Mouse (Mus musculus) forebrain, postnatal 0 days (tissue): ENCODE measurements around the gene Ctu2. TPM values are rescaled to one million over a fixed set of nuclear protein-coding genes. Genes with fewer than 3 reads are reported as not detected.

Experiments
- ATAC-seq: fragments of 200-750 bp; cut with Nextera tagmentation; 2 replicates; pipeline ENCODE4 v1.8.0; 2017; ENCODE audit warnings: mild to moderate bottlenecking, moderate library complexity
- DNase-seq: peaks from one replicate; pipeline ENCODE4 v3.0.0-alpha.2; 2015
- H3K27ac ChIP-seq: fragments of 300-500 bp; sonication (generic); 2 replicates; pipeline ENCODE4 v1.5.1; 2014; ENCODE audit warnings: low read depth, mild to moderate bottlenecking, antibody characterized with exemption, low read length, moderate library complexity, mixed read lengths
- H3K27me3 ChIP-seq: fragments of 300-500 bp; sonication (generic); 2 replicates; pipeline ENCODE4 v1.6.1; 2014; ENCODE audit warnings: mild to moderate bottlenecking, low read length, mixed read lengths; ENCODE audit not compliant: insufficient read depth
- H3K36me3 ChIP-seq: fragments of 300-500 bp; sonication (generic); 2 replicates; pipeline ENCODE4 v1.6.1; 2014; ENCODE audit warnings: mild to moderate bottlenecking, moderate library complexity; ENCODE audit not compliant: insufficient read depth
- H3K4me1 ChIP-seq: fragments of 300-500 bp; sonication (generic); 2 replicates; pipeline ENCODE4 v1.6.1; 2014; ENCODE audit warnings: antibody characterized with exemption; ENCODE audit not compliant: insufficient read depth
- H3K4me2 ChIP-seq: fragments of 300-500 bp; sonication (generic); 2 replicates; pipeline ENCODE4 v1.6.1; 2014; ENCODE audit warnings: low read depth, mild to moderate bottlenecking, moderate library complexity
- H3K4me3 ChIP-seq: fragments of 300-500 bp; sonication (generic); 2 replicates; pipeline ENCODE4 v1.5.1; 2014; ENCODE audit warnings: low read depth, low read length, mixed read lengths
- H3K9ac ChIP-seq: fragments of 300-500 bp; sonication (generic); 2 replicates; pipeline ENCODE4 v1.6.1; 2014; ENCODE audit warnings: mild to moderate bottlenecking
- H3K9me3 ChIP-seq: fragments of 300-500 bp; sonication (generic); 2 replicates; pipeline ENCODE4 v1.6.1; 2016; ENCODE audit warnings: low read length
- CTCF ChIP-seq: sonication (generic); IDR thresholded peaks from 2 replicates; pipeline ENCODE4 v1.5.1; 2016; ENCODE audit warnings: antibody characterized with exemption, control low read depth, low read depth
- whole genome bisulfite sequencing: fragments of 180-500 bp; shearing (Covaris S2); extraction: QIAGEN DNeasy Blood & Tissue Kit; methylation state at CpG from one replicate; pipeline ENCODE4 v1.1.7; 2014; 5-methylcytosine and 5-hydroxymethylcytosine counted together
- microRNA-seq, 2 experiments: library from miRNA; unstranded; fragments of <30 nt; microRNA quantifications; one replicate each; pipeline ENCODE4; 2016
- polyA plus RNA-seq: library from polyadenylated mRNA; unstranded; fragments of >200 nt; fragmentation: Nextera tagmentation; extraction: Ambion mirVana; gene quantifications from 2 replicates; pipeline ENCODE4 v1.2.1, GENCODE M21; 2015
- total RNA-seq: library from RNA; depleted of rRNA; stranded (reverse); fragments of >200 nt; gene quantifications from 2 replicates; pipeline ENCODE4 v1.2.3, GENCODE M21; 2014; rRNA removed

The Ctu2 gene
- total and polyA plus RNA-seq, 2 experiments from 2014 or later, result 58.0 to 99.5 TPM

DNA sequence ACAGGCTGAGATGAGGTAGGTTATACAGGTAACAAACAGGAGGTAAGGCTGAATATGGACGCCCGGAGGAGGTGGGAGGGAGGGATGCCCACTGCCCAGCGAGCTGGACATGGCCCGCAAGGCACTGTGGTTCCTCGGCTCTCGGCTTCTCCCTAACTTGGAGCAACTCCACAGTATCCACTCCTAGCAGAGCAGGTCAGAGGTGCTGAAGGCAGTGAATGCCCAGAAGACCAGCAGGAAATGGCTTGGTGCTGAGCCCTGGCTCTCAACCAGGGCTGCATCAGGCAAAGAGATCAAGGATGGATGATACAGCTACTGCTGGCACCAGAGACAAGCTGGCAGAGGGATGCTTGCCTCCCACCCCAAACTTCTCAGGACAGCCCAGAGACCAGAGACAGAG is 48.6 kb downstream of the Ctu2 start:
- no peak overlapping the region for H3K9ac ChIP-seq
- DNase-seq (no peak), ATAC-seq (no peak)
- 52% methylated on average over 6 of the region's 6 CpGs for WGBS
- no peak overlapping the region for H3K4me3 ChIP-seq
- H3K36me3 ChIP-seq, result no peaks in the 10 kb centered on the region
- H3K4me1 ChIP-seq, result 0 out of 2 replicates have a peak, but pooled peaks cover 10% of the 10 kb centered on the region
- H3K27me3 ChIP-seq, result no peaks in the 10 kb centered on the region
- no peaks in the 10 kb centered on the region for H3K9me3 ChIP-seq
- no peak overlapping the region for H3K4me2 ChIP-seq
- TF ChIP-seq CTCF, result no peak
- no peak overlapping the region for H3K27ac ChIP-seq

DNA sequence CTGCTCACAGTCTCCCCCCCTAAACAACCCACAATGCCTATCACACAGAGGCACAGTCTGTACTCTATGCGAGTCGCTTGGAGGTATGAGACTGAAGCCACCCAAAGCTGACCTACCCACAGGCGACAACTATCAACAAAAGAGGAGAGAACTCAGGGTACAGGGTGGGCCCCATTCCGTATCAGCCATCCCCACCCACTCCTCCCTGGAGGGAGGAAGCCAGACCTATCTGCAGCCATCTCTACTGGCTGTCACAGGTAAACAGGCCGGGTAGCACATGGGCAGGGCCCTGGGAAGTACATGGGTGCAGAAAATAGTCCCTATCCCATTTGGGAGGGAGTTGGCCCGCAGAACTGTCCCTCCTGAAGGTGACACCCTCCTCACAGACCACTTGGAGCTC is 49.1 kb downstream of the Ctu2 start:
- H3K9ac ChIP-seq, result no peak overlapping the region
- H3K4me1 ChIP-seq, result 0 out of 2 replicates have a peak, but pooled peaks cover 10% of the 10 kb centered on the region
- DNase-seq, result no peak
- H3K36me3 ChIP-seq, result no peaks in the 10 kb centered on the region
- H3K9me3 ChIP-seq, result no peaks in the 10 kb centered on the region
- no peak overlapping the region for H3K4me2 ChIP-seq
- no peak overlapping the region for H3K27ac ChIP-seq
- no peaks in the 10 kb centered on the region for H3K27me3 ChIP-seq
- WGBS, result 79% methylated on average over 6 of the region's 6 CpGs
- ATAC-seq, result no peak
- H3K4me3 ChIP-seq, result no peak overlapping the region
- TF ChIP-seq CTCF, result no peak

DNA sequence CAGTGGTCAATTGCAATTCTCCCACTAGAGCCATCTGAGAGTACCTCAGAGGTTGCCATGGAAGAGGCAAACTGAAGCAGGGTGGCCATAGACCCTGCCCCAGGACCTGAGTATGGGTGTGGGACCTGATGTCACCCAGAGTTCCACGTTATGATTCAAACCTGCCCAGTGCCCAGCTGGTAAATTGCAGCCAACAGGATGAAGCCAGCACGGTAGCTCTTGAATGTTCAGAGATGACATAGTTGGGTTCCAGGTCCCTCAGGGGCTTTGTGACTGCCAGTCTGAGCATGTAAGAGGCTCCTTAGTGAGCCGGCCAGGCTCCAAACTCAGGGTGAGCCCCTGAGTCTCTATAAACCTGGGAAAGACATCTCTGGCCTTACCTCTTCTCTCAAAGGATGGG is 50.1 kb downstream of the Ctu2 start:
- no peak overlapping the region for H3K27ac ChIP-seq
- 0 out of 2 replicates have a peak, but pooled peaks cover 10% of the 10 kb centered on the region for H3K4me1 ChIP-seq
- no peak for DNase-seq
- WGBS, result 68% methylated on average over 3 of the region's 3 CpGs
- no peaks in the 10 kb centered on the region for H3K27me3 ChIP-seq
- no peak overlapping the region for H3K4me2 ChIP-seq
- H3K4me3 ChIP-seq, result no peak overlapping the region
- H3K36me3 ChIP-seq, result no peaks in the 10 kb centered on the region
- H3K9me3 ChIP-seq, result no peaks in the 10 kb centered on the region
- H3K9ac ChIP-seq, result no peak overlapping the region
- no peak for TF ChIP-seq CTCF
- no peak for ATAC-seq

DNA sequence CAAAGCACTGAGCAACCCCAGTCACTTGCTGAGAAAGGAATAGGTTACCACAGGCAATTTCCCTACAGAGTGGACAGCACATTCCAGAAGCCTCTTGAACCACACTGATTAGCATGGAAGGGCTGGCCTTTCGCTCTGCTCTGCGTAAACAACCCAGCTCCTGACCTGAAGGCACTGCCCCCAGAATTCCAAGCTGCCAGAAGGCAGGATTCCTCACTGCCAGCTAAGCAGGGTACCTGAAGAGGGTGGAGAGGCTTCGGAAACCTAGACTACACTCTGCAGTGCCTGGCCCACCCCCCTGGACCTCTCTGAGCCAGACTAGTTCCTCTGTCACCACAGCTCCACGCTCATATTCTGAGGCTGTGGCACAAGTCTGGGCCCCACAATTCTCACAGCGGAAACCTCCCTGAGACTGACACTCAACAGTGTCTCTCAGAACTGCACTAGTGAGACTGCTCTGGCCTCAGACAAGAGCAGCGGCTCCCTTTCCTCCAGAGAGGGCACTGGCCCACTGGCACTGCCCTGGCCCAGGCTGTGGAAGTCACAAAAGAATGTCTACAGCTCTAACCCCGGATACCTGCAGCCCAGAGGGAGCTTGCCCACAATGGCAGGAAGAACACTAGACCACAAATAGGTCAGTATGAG is 50.7 kb downstream of the Ctu2 start:
- 75% methylated on average over 7 of the region's 7 CpGs for WGBS

DNA sequence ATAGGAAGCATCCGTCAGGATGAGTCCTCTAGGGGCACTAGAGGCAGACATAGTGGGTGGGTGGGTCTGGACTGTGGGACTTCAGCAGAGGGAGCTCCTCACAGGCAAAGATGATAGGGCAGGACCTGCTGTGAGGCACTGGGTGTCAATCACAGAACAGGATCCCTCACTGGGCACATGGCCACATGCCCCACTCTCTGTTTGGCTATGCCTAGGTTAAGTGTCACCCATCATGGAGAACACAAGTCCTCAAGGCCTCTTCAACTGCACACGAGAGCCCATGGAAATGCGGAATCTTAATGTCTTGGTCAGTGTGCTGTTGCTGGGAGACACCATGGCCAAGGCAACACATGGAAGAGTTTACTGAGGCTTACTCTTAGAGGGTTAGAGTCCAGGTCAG is 52.0 kb downstream of the Ctu2 start:
- H3K4me1 ChIP-seq, result 0 out of 2 replicates have a peak, but pooled peaks cover 10% of the 10 kb centered on the region
- H3K4me3 ChIP-seq, result no peak overlapping the region
- ATAC-seq (no peak), DNase-seq (no peak)
- WGBS, result 89% methylated on average over 3 of the region's 3 CpGs
- H3K9me3 ChIP-seq, result no peaks in the 10 kb centered on the region
- no peak for TF ChIP-seq CTCF
- H3K4me2 ChIP-seq, result no peak overlapping the region
- H3K27me3 ChIP-seq, result no peaks in the 10 kb centered on the region
- H3K27ac ChIP-seq, result no peak overlapping the region
- H3K9ac ChIP-seq, result no peak overlapping the region
- H3K36me3 ChIP-seq, result no peaks in the 10 kb centered on the region

More for the DNA sequence above, 50.7 kb downstream of the Ctu2 start:
- DNase-seq (no peak), ATAC-seq (no peak)
- no peak for TF ChIP-seq CTCF
- Histone ChIP-seq H3K27ac (no peak overlapping the region), H3K36me3 (no peaks in the 10 kb centered on the region), H3K27me3 (no peaks in the 10 kb centered on the region), H3K9ac (no peak overlapping the region), H3K9me3 (no peaks in the 10 kb centered on the region), H3K4me2 (no peak overlapping the region), H3K4me3 (no peak overlapping the region), H3K4me1 (0 out of 2 replicates have a peak, but pooled peaks cover 10% of the 10 kb centered on the region)

DNA sequence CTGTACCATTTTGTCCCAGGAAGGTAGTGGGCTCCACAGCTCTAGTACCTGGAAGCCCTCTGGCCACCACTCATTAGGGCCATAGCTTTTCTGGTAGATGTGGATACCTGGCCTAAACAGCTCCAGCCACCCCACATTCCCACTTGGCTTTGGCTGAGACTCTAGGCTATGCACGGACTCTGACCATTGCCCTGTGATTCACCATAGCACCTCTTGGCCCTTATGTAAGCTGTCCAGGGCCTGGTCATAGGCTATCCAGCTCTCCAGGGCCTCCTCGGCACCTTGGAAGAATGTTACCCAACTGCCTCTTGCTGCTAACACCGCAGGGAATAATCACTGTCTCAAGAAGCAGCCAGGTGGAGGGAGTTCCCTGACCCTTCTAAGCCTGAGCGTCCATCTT is 53.2 kb downstream of the Ctu2 start:
- H3K4me2 ChIP-seq, result no peak overlapping the region
- no peak overlapping the region for H3K27ac ChIP-seq
- DNase-seq (no peak), ATAC-seq (no peak)
- 0 out of 2 replicates have a peak, but pooled peaks cover under 1% of the 10 kb centered on the region for H3K4me1 ChIP-seq
- no peak overlapping the region for H3K9ac ChIP-seq
- no peak for TF ChIP-seq CTCF
- H3K9me3 ChIP-seq, result no peaks in the 10 kb centered on the region
- no peaks in the 10 kb centered on the region for H3K27me3 ChIP-seq
- no peak overlapping the region for H3K4me3 ChIP-seq
- 91% methylated on average over 4 of the region's 4 CpGs for WGBS
- H3K36me3 ChIP-seq, result no peaks in the 10 kb centered on the region

DNA sequence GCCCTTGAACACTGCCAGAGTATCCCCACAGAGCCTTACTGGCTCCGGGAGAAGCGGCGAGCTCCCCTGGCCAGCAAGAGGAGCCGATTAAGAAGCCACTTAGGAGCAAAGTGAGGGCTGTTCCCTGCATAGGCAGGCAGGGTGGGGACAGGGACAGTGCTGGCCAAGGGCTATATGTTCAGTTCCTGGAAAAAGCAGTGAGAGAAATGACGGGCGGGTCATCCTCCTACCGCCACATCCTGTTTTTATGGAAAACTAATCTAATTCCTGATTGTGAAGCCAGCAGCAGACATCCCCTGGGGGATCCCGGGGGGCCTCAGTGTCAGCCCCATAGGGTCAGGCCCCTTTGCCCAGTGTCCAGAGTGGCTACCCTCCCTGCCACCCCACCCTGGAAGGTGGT is 55.4 kb downstream of the Ctu2 start:
- 89% methylated on average over 8 of the region's 8 CpGs for WGBS
- H3K9me3 ChIP-seq, result no peaks in the 10 kb centered on the region
- H3K4me2 ChIP-seq, result no peak overlapping the region
- H3K27me3 ChIP-seq, result no peaks in the 10 kb centered on the region
- no peaks in the 10 kb centered on the region for H3K36me3 ChIP-seq
- ATAC-seq (no peak), DNase-seq (no peak)
- no peak overlapping the region for H3K27ac ChIP-seq
- no peak for TF ChIP-seq CTCF
- H3K9ac ChIP-seq, result no peak overlapping the region
- H3K4me1 ChIP-seq, result no peaks in the 10 kb centered on the region
- no peak overlapping the region for H3K4me3 ChIP-seq

Small RNA genes within 50 kb of the gene (microRNA-seq; reads per million reads assigned to microRNA genes)
- gene Gm24366, result 0 reads per million in 2 experiments

Other genes with a start within 250 kb of the Ctu2 start
- 9.5 and 10.1 TPM in 2 replicates for gene Zfpm1, start 194.0 kb upstream of the Ctu2 start, total RNA-seq
- 0.87 and 1.1 TPM in 2 replicates for gene Zfpm1, start 194.0 kb upstream of the Ctu2 start, polyA plus RNA-seq
- gene Trhr2, start 115.4 kb upstream of the Ctu2 start, total RNA-seq, result 0.77 TPM in 1 of 2 replicates, not detected in the other
- 0.27 TPM in 1 of 2 replicates, not detected in the other for gene Trhr2, start 115.4 kb upstream of the Ctu2 start, polyA plus RNA-seq
- 38.1 and 40.9 TPM in 2 replicates for gene Zc3h18, start 99.5 kb upstream of the Ctu2 start, total RNA-seq
- gene Zc3h18, start 99.5 kb upstream of the Ctu2 start, polyA plus RNA-seq, result 23.8 and 27.3 TPM in 2 replicates
- 0.67 TPM in 1 of 2 replicates, not detected in the other for gene Il17c, start 54.1 kb upstream of the Ctu2 start, total RNA-seq
- not detected in 2 replicates for gene Il17c, start 54.1 kb upstream of the Ctu2 start, polyA plus RNA-seq
- 14.2 and 17.9 TPM in 2 replicates for gene Cyba, start 43.2 kb upstream of the Ctu2 start, total RNA-seq
- gene Cyba, start 43.2 kb upstream of the Ctu2 start, polyA plus RNA-seq, result 37.9 and 40.6 TPM in 2 replicates
- gene Mvd, start 32.7 kb upstream of the Ctu2 start, total RNA-seq, result 53.4 and 84.0 TPM in 2 replicates
- gene Mvd, start 32.7 kb upstream of the Ctu2 start, polyA plus RNA-seq, result 66.7 and 73.9 TPM in 2 replicates
- gene Snai3, start 15.4 kb upstream of the Ctu2 start, total RNA-seq, result 0.23 TPM in 1 of 2 replicates, not detected in the other
- gene Snai3, start 15.4 kb upstream of the Ctu2 start, polyA plus RNA-seq, result not detected in 2 replicates
- 32.1 TPM in 2 replicates for gene Rnf166, start 79 bp upstream of the Ctu2 start, total RNA-seq
- 26.2 and 26.5 TPM in 2 replicates for gene Rnf166, start 79 bp upstream of the Ctu2 start, polyA plus RNA-seq
- 11.6 and 15.1 TPM in 2 replicates for gene Piezo1, start 75.2 kb downstream of the Ctu2 start, total RNA-seq
- gene Piezo1, start 75.2 kb downstream of the Ctu2 start, polyA plus RNA-seq, result 1.2 and 1.4 TPM in 2 replicates
- 11.5 and 14.9 TPM in 2 replicates for gene Cdt1, start 91.9 kb downstream of the Ctu2 start, total RNA-seq
- gene Cdt1, start 91.9 kb downstream of the Ctu2 start, polyA plus RNA-seq, result 6.1 and 6.5 TPM in 2 replicates
- gene Aprt, start 100.8 kb downstream of the Ctu2 start, total RNA-seq, result 132 and 163 TPM in 2 replicates
- 226 and 260 TPM in 2 replicates for gene Aprt, start 100.8 kb downstream of the Ctu2 start, polyA plus RNA-seq
- gene Galns, start 135.3 kb downstream of the Ctu2 start, total RNA-seq, result 8.8 and 12.8 TPM in 2 replicates
- 6.0 and 8.4 TPM in 2 replicates for gene Galns, start 135.3 kb downstream of the Ctu2 start, polyA plus RNA-seq
- 15.3 and 31.8 TPM in 2 replicates for gene Trappc2l, start 135.5 kb downstream of the Ctu2 start, total RNA-seq
- 137 and 157 TPM in 2 replicates for gene Trappc2l, start 135.5 kb downstream of the Ctu2 start, polyA plus RNA-seq
- gene Pabpn1l, start 146.6 kb downstream of the Ctu2 start, total RNA-seq, result not detected in 2 replicates
- not detected in 2 replicates for gene Pabpn1l, start 146.6 kb downstream of the Ctu2 start, polyA plus RNA-seq
- gene Cbfa2t3, start 223.0 kb downstream of the Ctu2 start, total RNA-seq, result 4.5 and 5.6 TPM in 2 replicates
- gene Cbfa2t3, start 223.0 kb downstream of the Ctu2 start, polyA plus RNA-seq, result 4.9 and 9.5 TPM in 2 replicates